Mouse (Mus musculus): ENCODE data around the gene Gm42421. TPM values are rescaled to one million over a fixed set of nuclear protein-coding genes. Genes with fewer than 3 reads are reported as not detected.

Gene Gm42421
- total RNA-seq, 2 experiments from 2014 or later, result 0.79 to 0.98 TPM

Other genes with a start within 250 kb of the Gm42421 start
- 10 to 100 TPM; 21.2 to 22.3 TPM for gene Usp42, start 195.9 kb upstream of the Gm42421 start, total RNA-seq (2021)
- gene Eif2ak1, start 110.4 kb upstream of the Gm42421 start, total RNA-seq (2021), result 10 to 100 TPM; 39.8 to 42.7 TPM
- gene Ankrd61, start 30.5 kb upstream of the Gm42421 start, total RNA-seq (2021), result under 1 TPM; 0.20 to 0.28 TPM
- 10 to 100 TPM; 36.1 to 39.7 TPM for gene Aimp2, start 18.3 kb upstream of the Gm42421 start, total RNA-seq (2021)
- 10 to 100 TPM; 21.3 to 21.8 TPM for gene Pms2, start 18.2 kb upstream of the Gm42421 start, total RNA-seq (2021)
- gene Rsph10b, start 4.9 kb downstream of the Gm42421 start, total RNA-seq (2021), result 1 to 10 TPM; 1.6 to 3.4 TPM
- 10 to 100 TPM; 74.8 to 76.8 TPM for gene Ccz1, start 86.7 kb downstream of the Gm42421 start, total RNA-seq (2021)
- not detected for gene Ocm, start 98.5 kb downstream of the Gm42421 start, total RNA-seq (2021)
- 10 to 100 TPM; 26.1 to 26.2 TPM for gene Lmtk2, start 172.3 kb downstream of the Gm42421 start, total RNA-seq (2021)